Mouse (Mus musculus) gastrocnemius, adult 2 months (tissue): ENCODE results near the gene Emc7. TPM values are rescaled to one million over a fixed set of nuclear protein-coding genes. Genes with fewer than 3 reads are reported as not detected.
"Not testable (repeated sequence)": the region's sequence is repeated elsewhere in the genome, so short reads cannot be mapped to it uniquely, and the experiment has no call there.

Experiments used
- DNase-seq: peaks from one replicate; pipeline ENCODE4 v3.0.0; 2022
- H3K27ac ChIP-seq: fragments of 200-600 bp; 2 replicates; pipeline ENCODE4 v1.8.1; 2022; ENCODE audit warnings: mild to moderate bottlenecking
- H3K4me3 ChIP-seq: fragments of 200-600 bp; 2 replicates; pipeline ENCODE4 v1.8.1; 2022; ENCODE audit warnings: mild to moderate bottlenecking, moderate library complexity
- CTCF ChIP-seq: fragments of 200-600 bp; IDR thresholded peaks from 2 replicates; pipeline ENCODE4 v1.8.1; 2022; ENCODE audit warnings: antibody characterized with exemption, mild to moderate bottlenecking, moderate library complexity
- intact Hi-C: fragments of 180-260 bp; cut with DNase I; formaldehyde crosslinking; loops from one replicate; pipeline ENCODE4 v1.15.1; 2025
- long read RNA-seq, 2 experiments: library from polyadenylated mRNA; stranded (forward); transcript quantifications; one replicate each; pipeline ENCODE4 v2.0.0; 2021
- total RNA-seq, 2 experiments: library from RNA; stranded (reverse); gene quantifications; 2 replicates each; pipeline ENCODE4 v1.2.3; 2021

Gene Emc7
- total RNA-seq: 10 to 100 TPM; 12.6 to 15.3 TPM
- long read RNA-seq, experiment 1, full-length matches to known transcripts: 46 of 47 reads
- long read RNA-seq, experiment 1, partial matches to known transcripts: 0 of 47 reads
- long read RNA-seq, experiment 1, other reads (novel, unspliced or antisense): 1 of 47 reads
- long read RNA-seq, experiment 2, full-length matches to known transcripts: 58 of 60 reads
- long read RNA-seq, experiment 2, partial matches to known transcripts: 0 of 60 reads
- long read RNA-seq, experiment 2, other reads (novel, unspliced or antisense): 2 of 60 reads

GRCm38 (mm10) chr2:112454862-112455564, at the start of gene Emc7:
Emc7 (plus strand) TSS chr2:112454997.
- DNase-seq: peak; percentile 100
- intact Hi-C loops: loop anchor here (1.0 to 2.0 kb wide), 2 partner anchors 76 to 194 kb away; partner anchors contain the start of genes Katnbl1 and Nop10
- no peak for TF ChIP-seq CTCF
- peak within 1 kb of the TSS; percentile 96 for H3K27ac ChIP-seq
- peak within 1 kb of the TSS; percentile 93 for H3K4me3 ChIP-seq

DNA sequence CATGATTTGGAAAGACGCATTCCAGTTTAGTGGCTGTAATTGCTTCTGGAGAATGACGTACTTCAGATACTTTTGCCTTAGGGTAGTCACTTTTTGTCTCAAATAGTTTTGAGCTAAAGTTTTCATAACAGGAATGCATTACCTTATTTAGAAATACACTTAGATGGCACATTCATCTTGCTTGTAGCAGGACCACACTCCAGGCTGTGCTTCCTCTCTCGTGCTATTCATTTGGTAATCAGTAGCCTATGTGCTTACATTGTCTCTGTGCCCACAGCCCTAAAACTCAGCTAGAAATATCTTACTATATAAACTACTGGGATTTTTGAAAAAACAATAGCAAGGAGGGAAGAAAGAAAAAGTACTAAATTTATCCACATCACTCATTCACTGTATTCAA, 47.8 kb upstream of the Emc7 start:
- intact Hi-C loops: no loop called here
- TF ChIP-seq CTCF: no peak
- no peak for DNase-seq
- Histone ChIP-seq H3K27ac (no peak overlapping the region), H3K4me3 (no peak overlapping the region)

- TF ChIP-seq CTCF: no peak
- DNase-seq: no peak
- Histone ChIP-seq H3K27ac (no peak overlapping the region), H3K4me3 (no peak overlapping the region)
- intact Hi-C loops: no loop called here
Measured at GRCm38 (mm10) chr2:112425308-112425707, 29.5 kb upstream of the Emc7 start.

DNA sequence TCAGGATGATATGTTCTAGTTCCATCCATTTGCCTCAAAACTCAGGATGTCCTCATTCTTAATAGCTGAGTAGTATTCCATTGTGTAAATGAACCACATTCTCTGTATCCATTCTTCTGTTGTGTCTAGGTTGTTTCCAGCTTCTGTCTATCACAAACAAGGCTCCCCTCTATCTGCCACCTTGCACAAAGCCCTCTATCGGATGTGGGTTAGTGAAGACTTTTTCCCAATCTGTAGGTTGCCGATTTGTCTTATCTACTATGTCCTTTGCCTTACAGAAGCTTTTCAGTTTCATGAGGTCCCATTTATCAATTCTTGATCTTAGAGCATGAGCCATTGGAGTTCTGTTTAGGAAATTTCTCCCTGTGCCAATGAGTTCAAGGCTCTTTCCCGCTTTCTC, 26.3 kb upstream of the Emc7 start:
- intact Hi-C loops, H3K4me3 ChIP-seq: not testable (repeated sequence)

GRCm38 (mm10) chr2:112429665-112430064, 25.1 kb upstream of the Emc7 start:
- no peak for TF ChIP-seq CTCF
- no peak overlapping the region for H3K4me3 ChIP-seq
- intact Hi-C loops: no loop called here
- no peak overlapping the region for H3K27ac ChIP-seq
- no peak for DNase-seq

More for the DNA sequence above, 26.3 kb upstream of the Emc7 start:
- H3K27ac ChIP-seq, DNase-seq: not testable (repeated sequence)

- Histone ChIP-seq H3K27ac (no peak overlapping the region), H3K4me3 (no peak overlapping the region)
- TF ChIP-seq CTCF: no peak
- intact Hi-C loops: no loop called here
- no peak for DNase-seq
Measured at GRCm38 (mm10) chr2:112430403-112430802, 24.4 kb upstream of the Emc7 start.

DNA sequence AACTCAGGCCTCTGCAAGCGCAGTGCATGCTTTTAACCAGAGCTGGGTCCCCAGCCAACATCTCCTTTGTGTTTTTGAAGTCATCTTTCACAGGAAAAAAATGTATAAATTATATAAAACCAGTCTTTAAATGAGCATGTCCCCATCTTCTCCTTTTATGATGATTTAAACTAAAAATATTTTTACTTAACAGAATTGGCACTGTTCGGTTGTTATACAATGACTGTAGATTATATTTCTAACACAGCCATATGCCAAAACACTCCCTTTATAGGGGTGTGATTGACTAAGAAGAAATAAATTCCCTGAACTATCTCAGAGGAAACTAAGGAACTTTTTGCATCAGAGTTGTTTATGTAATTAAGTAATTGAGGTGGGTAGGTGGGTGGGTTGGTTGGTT, 22.3 kb upstream of the Emc7 start:
- H3K27ac ChIP-seq: no peak overlapping the region
- intact Hi-C loops: no loop called here
- no peak for TF ChIP-seq CTCF
- no peak overlapping the region for H3K4me3 ChIP-seq
- no peak for DNase-seq

GRCm38 (mm10) chr2:112433359-112433758, 21.4 kb upstream of the Emc7 start:
- Histone ChIP-seq H3K27ac (no peak overlapping the region), H3K4me3 (no peak overlapping the region)
- intact Hi-C loops: no loop called here
- DNase-seq: no peak
- no peak for TF ChIP-seq CTCF

- intact Hi-C loops: no loop called here
- no peak for DNase-seq
- no peak for TF ChIP-seq CTCF
- no peak overlapping the region for H3K4me3 ChIP-seq
- no peak overlapping the region for H3K27ac ChIP-seq
Measured at GRCm38 (mm10) chr2:112436292-112436691, 18.5 kb upstream of the Emc7 start.

- DNase-seq: no peak
- no peak overlapping the region for H3K4me3 ChIP-seq
- intact Hi-C loops: no loop called here
- no peak overlapping the region for H3K27ac ChIP-seq
- TF ChIP-seq CTCF: no peak
Measured at GRCm38 (mm10) chr2:112437589-112437988, 17.2 kb upstream of the Emc7 start.

- no peak for DNase-seq
- no peak overlapping the region for H3K4me3 ChIP-seq
- H3K27ac ChIP-seq: peak overlapping the region; percentile 29; the same call in 1 of the 2 replicates
- no peak for TF ChIP-seq CTCF
- intact Hi-C loops: no loop called here
Measured at GRCm38 (mm10) chr2:112443491-112443890, 11.3 kb upstream of the Emc7 start.

DNA sequence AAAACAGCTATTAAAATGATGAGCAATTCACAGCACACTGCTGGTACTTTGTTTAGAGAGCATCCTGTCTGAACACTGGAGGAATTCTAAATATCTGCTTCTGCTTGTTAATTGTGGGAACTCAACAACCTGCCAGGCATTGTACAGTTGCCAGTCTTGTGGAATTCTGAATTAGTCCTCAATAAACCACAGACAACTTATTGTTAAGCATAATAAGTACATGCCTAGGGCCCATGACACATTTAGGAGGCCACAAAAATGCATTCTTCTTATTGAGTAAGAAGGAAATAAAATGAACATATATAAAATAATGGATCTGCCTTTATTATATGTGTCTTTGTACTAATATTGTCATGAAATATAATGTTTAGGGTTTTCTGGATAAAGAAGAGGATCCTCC, 9.3 kb upstream of the Emc7 start:
- Histone ChIP-seq H3K27ac (no peak overlapping the region), H3K4me3 (no peak overlapping the region)
- TF ChIP-seq CTCF: no peak
- intact Hi-C loops: no loop called here
- DNase-seq: no peak

DNA sequence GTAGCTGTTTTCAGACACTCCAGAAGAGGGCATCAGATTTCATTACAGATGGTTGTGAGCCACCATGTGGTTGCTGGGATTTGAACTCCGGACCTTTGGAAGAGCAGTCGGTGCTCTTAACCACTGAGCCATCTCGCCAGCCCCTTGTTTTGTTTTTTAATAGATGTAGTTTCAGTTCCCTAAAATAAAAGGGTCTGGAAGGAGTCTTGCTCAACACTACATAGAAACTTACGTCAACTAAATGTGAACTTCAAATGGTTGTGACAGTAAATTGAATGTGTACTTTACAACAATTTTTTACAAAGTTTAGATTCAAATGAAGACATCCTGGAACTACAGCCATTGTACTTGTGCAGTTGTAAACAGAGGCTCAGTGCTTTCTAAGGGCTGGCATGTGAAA, 6.8 kb upstream of the Emc7 start:
- H3K4me3 ChIP-seq, DNase-seq, intact Hi-C loops: not testable (repeated sequence)
- peak overlapping the region; percentile 24; the same call in 1 of the 2 replicates for H3K27ac ChIP-seq
